In genomic region chr2:30357552-30358510, GRCm38 (mm10) we compare ENCODE assay signal across 8 mouse cellular contexts. TPM values are rescaled to one million over a fixed set of nuclear protein-coding genes. Genes with fewer than 3 reads are reported as not detected.
A peak's percentile ranks its signal among the peaks of the same experiment; 100 is the strongest.
DNase-seq lines count a peak whose midpoint lies in the region; ATAC-seq and TF ChIP-seq lines count a peak whose summit lies in the region.

No protein-coding gene starts in this region.

- intact Hi-C loops in left cerebral cortex, postnatal 14 days (cut with DNase I), result no loop called here

- ATAC-seq in erythroblast, adult 5-6 weeks (replicated peaks; ENCODE audit: low FRiP score, poor library complexity, severe bottlenecking), result 0 out of 2 replicates have a peak, but pooled peaks have one; percentile 6
- ATAC-seq in intestine, embryonic 14.5 days (replicated peaks; ENCODE audit: low FRiP score, low TSS enrichment, low read depth), result peak; percentile 10; the same call in 1 of the 2 replicates

- WGBS in intestine, embryonic 14.5 days, result 42% methylated on average over 8 of the region's 8 CpGs

- peaks cover 18% of the 10 kb centered on the region for H3K36me3 ChIP-seq in intestine, embryonic 14.5 days (ENCODE audit: control insufficient read depth, insufficient read depth, low read length)
- H3K36me3 ChIP-seq in myocyte (ENCODE audit: control insufficient read depth, insufficient read depth), result no peaks in the 10 kb centered on the region

- H3K9ac ChIP-seq in intestine, embryonic 14.5 days (ENCODE audit: low read length), result no peak overlapping the region; the same call in 1 of the 2 replicates

- peaks cover 26% of the 10 kb centered on the region for H3K4me1 ChIP-seq in intestine, embryonic 14.5 days (replicated peaks; ENCODE audit: control insufficient read depth, insufficient read depth, low read length)

- H3ac ChIP-seq in myocyte (ENCODE audit: control insufficient read depth, insufficient read length), result peak overlapping the region; percentile 12

- H3K9me3 ChIP-seq in intestine, embryonic 14.5 days (ENCODE audit: control insufficient read depth, low read length), result no peaks in the 10 kb centered on the region

- TF ChIP-seq POLR2A in myocyte (IDR thresholded peaks at IDR 0.05; ENCODE audit: insufficient read length, low read depth), result no peak

- H3K4me3 ChIP-seq in intestine, embryonic 14.5 days (ENCODE audit: low read depth, low read length), result peak overlapping the region; percentile 72
- peak overlapping the region; percentile 30 for H3K4me3 ChIP-seq in myocyte

- H3K27ac ChIP-seq in intestine, embryonic 14.5 days (ENCODE audit: low read depth), result no peak overlapping the region

- no peaks in the 10 kb centered on the region for H3K79me2 ChIP-seq in myocyte (ENCODE audit: control insufficient read depth, insufficient read depth)

- DNase-seq in left cerebral cortex, postnatal 14 days (ENCODE audit: low spot score in 2 of 2), result peak; percentile 54 to 64
- DNase-seq in left cerebral cortex, adult 9 months (ENCODE audit: low spot score in 2 of 2), result no peak
- peak; percentile 78 for DNase-seq in brain, adult 2 months (ENCODE audit: low read depth, low spot score)
- peak; percentile 64 for DNase-seq in intestine, embryonic 14.5 days (ENCODE audit: low spot score)
- DNase-seq in spleen, postnatal 14 days (ENCODE audit: low spot score in 2 of 2), result no peak
- no peak for DNase-seq in Muller cell, postnatal 12 days (ENCODE audit: inconsistent ontology term)

- no peaks in the 10 kb centered on the region for H3K27me3 ChIP-seq in intestine, embryonic 14.5 days (replicated peaks; ENCODE audit: control insufficient read depth, insufficient read depth, low read length)
- no peaks in the 10 kb centered on the region for H3K27me3 ChIP-seq in myocyte (ENCODE audit: control insufficient read depth, insufficient read depth, insufficient read length)

- peak overlapping the region; percentile 88 for H3K4me2 ChIP-seq in intestine, embryonic 14.5 days (ENCODE audit: low read length)
- peak overlapping the region; percentile 79 for H3K4me2 ChIP-seq in myocyte (ENCODE audit: low read depth)

TF ChIP-seq in myocyte, 11 proteins besides CTCF, POLR2A, EP300 and RAD21:
- TF ChIP-seq MYOG (IDR thresholded peaks at IDR 0.05; ENCODE audit: control insufficient read depth in 1 of 3, insufficient read depth in 1 of 3, insufficient read length in 2 of 3, low read depth in 2 of 3) (no peak), POLR2AphosphoS2 (IDR thresholded peaks at IDR 0.05; ENCODE audit: insufficient read length, low read depth) (no peak), E2F4 (IDR thresholded peaks at IDR 0.05; ENCODE audit: insufficient read depth) (no peak), TCF12 (IDR thresholded peaks at IDR 0.05; ENCODE audit: insufficient read depth, poor library complexity, severe bottlenecking) (no peak), SRF (IDR thresholded peaks at IDR 0.05; ENCODE audit: control insufficient read depth, insufficient read length, low read depth) (no peak), REST (IDR thresholded peaks at IDR 0.05; ENCODE audit: insufficient read depth, insufficient read length) (no peak), MYOD1 (IDR thresholded peaks at IDR 0.05; ENCODE audit: control insufficient read depth in 1 of 3, insufficient read length in 2 of 3, low read depth in 2 of 3) (no peak), CEBPB (IDR thresholded peaks at IDR 0.05; ENCODE audit: insufficient read depth, poor library complexity, severe bottlenecking) (no peak), MAX (IDR thresholded peaks at IDR 0.05; ENCODE audit: low read depth) (no peak), USF1 (IDR thresholded peaks at IDR 0.05; ENCODE audit: low read depth) (no peak), TCF3 (IDR thresholded peaks at IDR 0.05; ENCODE audit: insufficient read length, low read depth) (no peak)

RNA-seq across cellular contexts. Expression of gene Sh3glb2, which starts 1.3 kb away (rescaled TPM):
- 100 to 1,000 TPM; 276 to 278 TPM for total RNA-seq in left cerebral cortex, postnatal 14 days (2021)
- total RNA-seq in erythroblast, adult 5-6 weeks (2015; ENCODE audit: low replicate concordance), result 5.2 and 7.3 TPM in 2 replicates
- 7.4 and 9.3 TPM in 2 replicates for total RNA-seq in erythroblast, adult 5-6 weeks (2017; ENCODE audit: low replicate concordance)
- polyA plus RNA-seq in intestine, embryonic 14.5 days (2014; fragmentation: Nextera tagmentation; extraction: Ambion mirVana), result 60.9 and 65.9 TPM in 2 replicates
- polyA plus RNA-seq in myocyte (2012; fragmentation: generic; extraction: Trizol), result 73.7 TPM

RNA-seq across cellular contexts. Expression of gene Miga2, which starts 6.2 kb away (rescaled TPM):
- 100 to 1,000 TPM; 102 to 110 TPM for total RNA-seq in left cerebral cortex, postnatal 14 days (2021)
- 0.84 and 1.5 TPM in 2 replicates for total RNA-seq in erythroblast, adult 5-6 weeks (2015; ENCODE audit: low replicate concordance)
- 4.7 and 5.8 TPM in 2 replicates for total RNA-seq in erythroblast, adult 5-6 weeks (2017; ENCODE audit: low replicate concordance)
- polyA plus RNA-seq in intestine, embryonic 14.5 days (2014; fragmentation: Nextera tagmentation; extraction: Ambion mirVana), result 22.0 and 24.2 TPM in 2 replicates
- 13.6 TPM for polyA plus RNA-seq in myocyte (2012; fragmentation: generic; extraction: Trizol)

RNA-seq across cellular contexts. Expression of gene Dolpp1, which starts 34.2 kb away (rescaled TPM):
- 10 to 100 TPM; 23.9 to 30.9 TPM for total RNA-seq in left cerebral cortex, postnatal 14 days (2021)
- total RNA-seq in erythroblast, adult 5-6 weeks (2015; ENCODE audit: low replicate concordance), result 2.3 and 3.7 TPM in 2 replicates
- 5.4 and 9.1 TPM in 2 replicates for total RNA-seq in erythroblast, adult 5-6 weeks (2017; ENCODE audit: low replicate concordance)
- polyA plus RNA-seq in intestine, embryonic 14.5 days (2014; fragmentation: Nextera tagmentation; extraction: Ambion mirVana), result 40.0 and 41.7 TPM in 2 replicates
- polyA plus RNA-seq in myocyte (2012; fragmentation: generic; extraction: Trizol), result 15.7 TPM

RNA-seq across cellular contexts. Expression of gene Crat, which starts 57.8 kb away (rescaled TPM):
- total RNA-seq in left cerebral cortex, postnatal 14 days (2021), result 10 to 100 TPM; 45.5 to 47.1 TPM
- total RNA-seq in erythroblast, adult 5-6 weeks (2015; ENCODE audit: low replicate concordance), result 42.0 and 69.4 TPM in 2 replicates
- total RNA-seq in erythroblast, adult 5-6 weeks (2017; ENCODE audit: low replicate concordance), result 51.8 and 55.1 TPM in 2 replicates
- polyA plus RNA-seq in intestine, embryonic 14.5 days (2014; fragmentation: Nextera tagmentation; extraction: Ambion mirVana), result 22.6 and 25.3 TPM in 2 replicates
- polyA plus RNA-seq in myocyte (2012; fragmentation: generic; extraction: Trizol), result 42.2 TPM

RNA-seq across cellular contexts. Expression of gene Ptpa, which starts 58.0 kb away (rescaled TPM):
- 100 to 1,000 TPM; 143 to 147 TPM for total RNA-seq in left cerebral cortex, postnatal 14 days (2021)
- total RNA-seq in erythroblast, adult 5-6 weeks (2015; ENCODE audit: low replicate concordance), result 121 and 149 TPM in 2 replicates
- 118 and 183 TPM in 2 replicates for total RNA-seq in erythroblast, adult 5-6 weeks (2017; ENCODE audit: low replicate concordance)
- polyA plus RNA-seq in intestine, embryonic 14.5 days (2014; fragmentation: Nextera tagmentation; extraction: Ambion mirVana), result 76.6 and 78.2 TPM in 2 replicates
- 151 TPM for polyA plus RNA-seq in myocyte (2012; fragmentation: generic; extraction: Trizol)

Comparison
In these comparisons a context has a peak if more than half of its experiments do, and no peak if none do; other contexts are left out.
1. DNase-seq: peak in left cerebral cortex, postnatal 14 days (2 of 2), brain, adult 2 months (single experiment) and intestine, embryonic 14.5 days (single experiment); none in left cerebral cortex, adult 9 months (0 of 2), spleen, postnatal 14 days (0 of 2) and Muller cell, postnatal 12 days (single experiment).
2. RNA of gene Sh3glb2, which starts 1.3 kb away (total RNA-seq): 276 to 278 TPM in left cerebral cortex, postnatal 14 days; 5.2 to 9.3 TPM in erythroblast, adult 5-6 weeks; every median in the first group is over 10 times any median in the second.
3. RNA of gene Miga2, which starts 6.2 kb away (total RNA-seq): 102 to 110 TPM in left cerebral cortex, postnatal 14 days; 0.84 to 5.8 TPM in erythroblast, adult 5-6 weeks; every median in the first group is over 10 times any median in the second.